In genomic region chr17:86302861-86303331, GRCm38 (mm10) we compare ENCODE assay signal across 9 mouse cellular contexts.
A peak's percentile ranks its signal among the peaks of the same experiment; 100 is the strongest.
DNase-seq lines count a peak whose midpoint lies in the region; ATAC-seq lines count a peak whose summit lies in the region.
"Had no signal": no experiment of that assay in that cellular context is flagged by ENCODE, and none has a peak within 500 bp of the region (broad histone marks: within the 10 kb centered on the region; RNA-seq: fewer than 3 reads in every experiment).

No protein-coding gene starts in this region.

- H3K27me3 ChIP-seq in hindbrain, embryonic 13.5 days, result no peaks in the 10 kb centered on the region
- H3K27me3 ChIP-seq in hindbrain, embryonic 14.5 days (ENCODE audit: control insufficient read depth, insufficient read depth, low read length), result no peaks in the 10 kb centered on the region
- no peaks in the 10 kb centered on the region for H3K27me3 ChIP-seq in heart, embryonic 12.5 days (replicated peaks)

- no peak for DNase-seq in hindbrain, embryonic 14.5 days (ENCODE audit: low spot score)
- peak; percentile 68 for DNase-seq in kidney, postnatal 14 days
- peak; percentile 77 for DNase-seq in lung, postnatal 10 days
- no peak for DNase-seq in retina, postnatal 1 day
- no peak for DNase-seq in testis, postnatal 10 days (ENCODE audit: low spot score)

- 93% methylated on average over 14 of the region's 14 CpGs for WGBS in hindbrain, embryonic 13.5 days
- 92% methylated on average over 14 of the region's 14 CpGs for WGBS in hindbrain, embryonic 14.5 days
- WGBS in heart, embryonic 12.5 days, result 14% methylated on average over 14 of the region's 14 CpGs

- no peaks in the 10 kb centered on the region for H3K9me3 ChIP-seq in hindbrain, embryonic 13.5 days
- no peaks in the 10 kb centered on the region for H3K9me3 ChIP-seq in hindbrain, embryonic 14.5 days (ENCODE audit: control insufficient read depth, low read length)
- H3K9me3 ChIP-seq in heart, embryonic 12.5 days (replicated peaks), result no peaks in the 10 kb centered on the region

- no peak for ATAC-seq in hindbrain, embryonic 13.5 days (ENCODE audit: low FRiP score)
- no peak for ATAC-seq in hindbrain, embryonic 14.5 days (ENCODE audit: low FRiP score)
- ATAC-seq in heart, embryonic 12.5 days (ENCODE audit: insufficient number of reproducible peaks, low FRiP score), result peak; percentile 53
- ATAC-seq in granulocyte monocyte progenitor cell, adult 5-6 weeks (replicated peaks; ENCODE audit: poor library complexity, severe bottlenecking), result no peak

- peak overlapping the region; percentile 31 for H3K27ac ChIP-seq in hindbrain, embryonic 13.5 days
- H3K27ac ChIP-seq in hindbrain, embryonic 14.5 days, result no peak overlapping the region
- peak overlapping the region; percentile 96 for H3K27ac ChIP-seq in heart, embryonic 12.5 days (ENCODE audit: poor library complexity, severe bottlenecking)
- H3K27ac ChIP-seq: macrophage had no signal

- no peaks in the 10 kb centered on the region for H3K36me3 ChIP-seq in hindbrain, embryonic 13.5 days
- H3K36me3 ChIP-seq in hindbrain, embryonic 14.5 days (replicated peaks; ENCODE audit: control insufficient read depth, insufficient read depth), result no peaks in the 10 kb centered on the region
- H3K36me3 ChIP-seq in heart, embryonic 12.5 days, result no peaks in the 10 kb centered on the region

- peaks cover 45% of the 10 kb centered on the region for H3K4me1 ChIP-seq in hindbrain, embryonic 13.5 days (replicated peaks)
- H3K4me1 ChIP-seq in hindbrain, embryonic 14.5 days (replicated peaks; ENCODE audit: control insufficient read depth, insufficient read depth, low read length), result peaks cover 25% of the 10 kb centered on the region
- H3K4me1 ChIP-seq in heart, embryonic 12.5 days (replicated peaks), result peaks cover 57% of the 10 kb centered on the region

- H3K9ac ChIP-seq in hindbrain, embryonic 13.5 days, result no peak overlapping the region
- H3K9ac ChIP-seq in hindbrain, embryonic 14.5 days, result no peak overlapping the region
- peak overlapping the region; percentile 14; the same call in 1 of the 2 replicates for H3K9ac ChIP-seq in heart, embryonic 12.5 days

- H3K4me2 ChIP-seq in hindbrain, embryonic 13.5 days, result no peak overlapping the region
- H3K4me2 ChIP-seq in hindbrain, embryonic 14.5 days (replicated peaks), result no peak overlapping the region
- peak overlapping the region; percentile 47 for H3K4me2 ChIP-seq in heart, embryonic 12.5 days

- no peak overlapping the region for H3K4me3 ChIP-seq in hindbrain, embryonic 13.5 days
- H3K4me3 ChIP-seq in hindbrain, embryonic 14.5 days (replicated peaks; ENCODE audit: low read length), result no peak overlapping the region
- H3K4me3 ChIP-seq in heart, embryonic 12.5 days, result no peak overlapping the region

Comparison
In these comparisons a context has a peak if more than half of its experiments do, and no peak if none do; other contexts are left out.
1. DNase-seq: peak in kidney, postnatal 14 days (single experiment) and lung, postnatal 10 days (single experiment); none in hindbrain, embryonic 14.5 days (single experiment), retina, postnatal 1 day (single experiment) and testis, postnatal 10 days (single experiment).